Mouse (Mus musculus): Measurements from ENCODE around the gene Tnfaip1.

GRCm38 (mm10) chr11:78571441-78571840 lies 35.3 kb upstream of the Tnfaip1 start:
- TF ChIP-seq CTCF (IDR thresholded peaks at IDR 0.05; ENCODE audit: low read depth, low read length) (no peak), POLR2A (IDR thresholded peaks at IDR 0.05; ENCODE audit: insufficient read depth, low read length) (no peak), EP300 (IDR thresholded peaks at IDR 0.05; ENCODE audit: insufficient read depth, low read depth, low read length) (no peak)

Measured in ES-Bruce4 (cell line).